Mouse (Mus musculus): ENCODE measurements at regions not wholly inside any gene's neighbourhood (a gene's known extent, or its start where the extent isn't known, plus 50 kb on each side); places are given as distances from the start of the nearest gene placed in this dataset.

DNA sequence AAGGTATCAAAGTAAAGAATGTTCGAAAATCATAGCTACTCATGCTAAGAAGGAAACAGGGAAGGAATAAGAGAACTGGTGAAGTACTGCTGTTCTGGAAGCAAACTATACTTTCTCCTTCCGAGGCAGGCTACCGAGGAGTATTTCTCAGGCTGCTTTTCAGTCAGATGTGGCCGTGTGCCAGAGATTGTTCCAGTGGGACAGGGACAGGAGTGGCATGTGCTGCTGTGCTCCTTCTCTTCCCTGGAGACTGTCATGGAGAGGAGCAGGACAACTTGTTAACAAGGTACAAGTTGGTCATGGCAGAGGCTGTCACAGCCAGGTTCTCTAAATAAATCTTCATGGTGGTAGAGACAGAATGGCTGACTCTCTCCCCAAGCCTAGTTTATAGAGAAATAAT, 2914.1 kb upstream of the Gm7489 start:
- TF ChIP-seq CTCF (IDR thresholded peaks at IDR 0.05; ENCODE audit: control insufficient read depth, insufficient read depth, insufficient read length) (no peak), MAX (IDR thresholded peaks at IDR 0.05) (no peak), CEBPB (IDR thresholded peaks at IDR 0.05; ENCODE audit: low read depth) (no peak)
